Mouse (Mus musculus) spleen, adult 2 months (tissue): ENCODE data around the gene Vmn2r63. TPM values are rescaled to one million over a fixed set of nuclear protein-coding genes. Genes with fewer than 3 reads are reported as not detected.
"Not testable (repeated sequence)": the region's sequence is repeated elsewhere in the genome, so short reads cannot be mapped to it uniquely, and the experiment has no call there.

Experiments
- DNase-seq, 2 experiments: peaks; one replicate each; pipeline versions ENCODE4 v3.0.0 to v3.0.0-alpha.2; 2012 to 2021; ENCODE audit warnings: low spot score in 2 of 2, low read depth in 1 of 2
- H3K27ac ChIP-seq: fragments of 200-500 bp; 2 replicates; pipeline ENCODE4 v1.5.1; 2012; ENCODE audit warnings: low read length, inconsistent platforms; ENCODE audit not compliant: insufficient read depth
- H3K27me3 ChIP-seq: fragments of 200-500 bp; 2 replicates; pipeline ENCODE4 v1.6.1; 2012; ENCODE audit warnings: mild to moderate bottlenecking, moderate library complexity, low read length, inconsistent platforms; ENCODE audit not compliant: control insufficient read depth, insufficient read depth
- H3K36me3 ChIP-seq: fragments of 200-500 bp; 2 replicates; pipeline ENCODE4 v1.6.1; 2012; ENCODE audit warnings: mild to moderate bottlenecking, low read length, inconsistent platforms; ENCODE audit not compliant: control insufficient read depth, insufficient read depth
- H3K4me1 ChIP-seq: fragments of 200-500 bp; 2 replicates; pipeline ENCODE4 v1.6.1; 2011; ENCODE audit warnings: inconsistent platforms; ENCODE audit not compliant: control insufficient read depth, insufficient read depth, insufficient read length
- H3K4me3 ChIP-seq: fragments of 200-500 bp; 2 replicates; pipeline ENCODE4 v1.5.1; 2011; ENCODE audit warnings: mild to moderate bottlenecking, inconsistent platforms; ENCODE audit not compliant: insufficient read depth, insufficient read length; ENCODE audit errors: extremely low read depth
- CTCF ChIP-seq: fragments of 200-500 bp; IDR thresholded peaks from 2 replicates; pipeline ENCODE4 v1.5.1; 2011; ENCODE audit warnings: mild to moderate bottlenecking, inconsistent platforms; ENCODE audit not compliant: insufficient read depth, insufficient read length, insufficient replicate concordance; ENCODE audit errors: extremely low read depth
- POLR2A ChIP-seq: fragments of 200-500 bp; IDR thresholded peaks from 2 replicates; pipeline ENCODE4 v1.6.1; 2011; ENCODE audit warnings: low read depth, low read length, inconsistent platforms
- WGBS: fragments of 180-500 bp; shearing (Covaris S2); methylation state at CpG from one replicate; pipeline ENCODE4 v1.1.7; 2018; 5-methylcytosine and 5-hydroxymethylcytosine counted together
- polyA plus RNA-seq: library from polyadenylated mRNA; depleted of rRNA; stranded (reverse); fragments of >200 nt; gene quantifications from 2 replicates; pipeline ENCODE4 v1.2.3, GENCODE M21; 2012; rRNA removed

The Vmn2r63 gene
- not detected in 2 replicates for polyA plus RNA-seq

- not testable (repeated sequence) for H3K4me3 ChIP-seq, H3K36me3 ChIP-seq, H3K4me1 ChIP-seq, H3K27ac ChIP-seq, DNase-seq, H3K27me3 ChIP-seq
These were observed at the start of gene Vmn2r63 for GRCm38 (mm10) chr7:42933722-42934121. TSS of gene Vmn2r63 (minus strand) at chr7:42933822.

DNA sequence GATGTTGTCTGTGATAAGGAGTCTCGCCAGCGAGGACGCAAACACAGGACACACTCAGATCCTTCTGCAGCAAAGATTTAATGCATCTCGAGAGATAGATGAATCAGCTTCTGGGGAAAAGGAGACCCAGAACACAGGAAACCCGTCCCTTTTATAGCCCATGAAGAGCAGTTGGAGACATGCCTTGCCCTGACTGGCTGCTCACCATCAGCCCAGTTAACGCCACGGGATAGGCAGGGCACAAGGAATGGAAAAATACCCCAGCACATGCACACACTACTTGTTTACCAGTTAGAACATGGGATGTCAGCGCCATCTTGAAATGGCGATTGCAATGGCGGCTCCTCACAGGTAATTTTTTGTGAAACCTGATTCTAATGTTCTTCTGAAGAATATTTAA, 47.1 kb upstream of the Vmn2r63 start:
- Histone ChIP-seq H3K27me3 (no peaks in the 10 kb centered on the region), H3K36me3 (no peaks in the 10 kb centered on the region), H3K4me3 (no peak overlapping the region), H3K27ac (peak overlapping the region; percentile 66), H3K4me1 (no peaks in the 10 kb centered on the region; the same call in none of the 2 replicates)
- 86% methylated on average over 10 of the region's 10 CpGs for WGBS
- TF ChIP-seq CTCF, result no peak
- no peak for TF ChIP-seq POLR2A
- no peak for DNase-seq

DNA sequence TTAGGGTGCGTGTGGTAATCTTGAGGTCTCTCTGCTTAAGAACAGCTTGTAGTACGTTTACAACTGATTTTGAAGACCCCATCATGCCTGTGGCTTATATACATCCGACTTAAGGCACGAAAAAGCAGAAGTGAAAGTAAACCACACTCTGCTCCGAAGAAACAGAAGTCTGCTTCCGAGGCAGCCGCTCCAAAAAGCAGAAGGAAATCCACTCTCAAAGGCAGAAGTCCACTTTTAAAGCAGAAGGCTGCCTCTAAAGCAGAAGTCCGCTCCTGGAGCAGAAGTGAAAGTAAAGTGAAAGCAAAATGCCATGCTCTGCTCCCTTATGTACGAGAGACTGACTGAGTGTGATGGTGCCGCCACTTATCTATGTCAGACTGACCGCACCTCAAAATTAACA, 46.5 kb upstream of the Vmn2r63 start:
- Histone ChIP-seq H3K4me1 (no peaks in the 10 kb centered on the region; the same call in none of the 2 replicates), H3K27ac (peak overlapping the region; percentile 66; the same call in 1 of the 2 replicates), H3K27me3 (no peaks in the 10 kb centered on the region), H3K4me3 (no peak overlapping the region), H3K36me3 (no peaks in the 10 kb centered on the region)
- DNase-seq, result peak; percentile 5 to 59
- WGBS, result 21% methylated on average over 11 of the region's 11 CpGs
- TF ChIP-seq CTCF, result no peak
- no peak for TF ChIP-seq POLR2A

- H3K27ac ChIP-seq, result no peak overlapping the region
- H3K27me3 ChIP-seq, result no peaks in the 10 kb centered on the region
- no peak overlapping the region for H3K4me3 ChIP-seq
- no peaks in the 10 kb centered on the region for H3K4me1 ChIP-seq
- H3K36me3 ChIP-seq, result no peaks in the 10 kb centered on the region
- TF ChIP-seq CTCF, result no peak
- TF ChIP-seq POLR2A, result no peak
- 69% methylated on average over 9 of the region's 9 CpGs for WGBS
- DNase-seq, result no peak
These were observed 31.6 kb upstream of the Vmn2r63 start for GRCm38 (mm10) chr7:42965246-42965645.

DNA sequence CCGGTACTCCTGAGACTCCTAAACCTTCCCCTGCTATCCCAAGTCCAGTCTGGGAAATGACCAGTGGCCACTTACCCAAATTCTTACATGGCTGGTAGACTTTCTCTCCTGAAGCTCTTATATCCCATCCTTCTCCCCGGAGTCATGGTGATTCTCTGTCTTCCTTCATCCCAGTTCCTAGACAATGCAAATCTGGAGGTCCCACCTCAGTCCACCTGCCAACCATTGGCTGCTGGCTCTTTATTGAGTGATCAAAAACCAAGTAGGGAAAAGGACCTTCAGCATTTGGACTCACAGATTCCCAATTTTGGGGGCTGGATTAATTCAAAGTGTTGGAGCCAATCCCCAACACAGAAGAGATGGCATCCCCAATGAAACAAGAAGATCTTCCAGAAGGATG, 35.6 kb downstream of the Vmn2r63 start:
- not testable (repeated sequence) for H3K27ac ChIP-seq, DNase-seq, H3K4me3 ChIP-seq, H3K27me3 ChIP-seq, H3K4me1 ChIP-seq, H3K36me3 ChIP-seq
- WGBS, result 96% methylated on average over 2 of the region's 2 CpGs

- Histone ChIP-seq H3K4me1 (no peaks in the 10 kb centered on the region), H3K27me3 (no peaks in the 10 kb centered on the region), H3K4me3 (no peak overlapping the region), H3K36me3 (no peaks in the 10 kb centered on the region), H3K27ac (no peak overlapping the region)
- TF ChIP-seq POLR2A (no peak), CTCF (no peak)
- WGBS, result 47% methylated on average over 23 of the region's 23 CpGs
- no peak for DNase-seq
These were observed 55.5 kb downstream of the Vmn2r63 start for GRCm38 (mm10) chr7:42878090-42878489.

GRCm38 (mm10) chr7:42866801-42867458, 66.7 kb downstream of the Vmn2r63 start, which contains the start of gene Gm2381:
TSS of gene Gm2381 (minus strand) at chr7:42867234.
- DNase-seq, H3K27me3 ChIP-seq, H3K4me1 ChIP-seq, H3K4me3 ChIP-seq, H3K36me3 ChIP-seq, H3K27ac ChIP-seq: not testable (repeated sequence)
- 83% methylated on average over 8 of the region's 8 CpGs for WGBS

Other genes with a start within 250 kb of the Vmn2r63 start
- 0.07 and 0.32 TPM in 2 replicates for gene Zfp975, start 241.1 kb downstream of the Vmn2r63 start, polyA plus RNA-seq
- not detected in 2 replicates for gene Gm17067, start 206.8 kb downstream of the Vmn2r63 start, polyA plus RNA-seq
- gene Vmn2r62, start 140.3 kb downstream of the Vmn2r63 start, polyA plus RNA-seq, result not detected in 2 replicates
- not detected in 2 replicates for gene Gm2381, start 66.6 kb downstream of the Vmn2r63 start, polyA plus RNA-seq
- not detected in 2 replicates for gene Gm9268, start 84.9 kb upstream of the Vmn2r63 start, polyA plus RNA-seq
- gene Zfp936, start 180.4 kb upstream of the Vmn2r63 start, polyA plus RNA-seq, result not detected in 2 replicates